Mouse (Mus musculus) adrenal gland (tissue): ENCODE measurements around the gene Alk.

Experiments used
- intact Hi-C: fragments of 180-260 bp; cut with DNase I; formaldehyde crosslinking; loops from one replicate; pipeline ENCODE4 v1.15.1; 2025

Gene Alk

GRCm38 (mm10) chr17:71980518-71981145 lies 623.8 kb downstream of the Alk start:
- intact Hi-C loops: no loop called here

- intact Hi-C loops: no loop called here
Observed at GRCm38 (mm10) chr17:71979137-71979536, 625.3 kb downstream of the Alk start.

GRCm38 (mm10) chr17:71976661-71977060 lies 627.8 kb downstream of the Alk start:
- intact Hi-C loops: no loop called here

- intact Hi-C loops: no loop called here
Observed at GRCm38 (mm10) chr17:71973704-71974103, 630.7 kb downstream of the Alk start.

- intact Hi-C loops: loop anchor here (5.0 to 10.0 kb wide), 2 partner anchors 275 to 817 kb away; no protein-coding TSS in a partner anchor
Observed at GRCm38 (mm10) chr17:71967356-71967755, 637.1 kb downstream of the Alk start.

- intact Hi-C loops: loop anchor here (5.0 to 10.0 kb wide), 2 partner anchors 276 to 819 kb away; no protein-coding TSS in a partner anchor
Observed at GRCm38 (mm10) chr17:71965733-71966606, 638.5 kb downstream of the Alk start.

- intact Hi-C loops: loop anchor here (5.0 to 10.0 kb wide), 2 partner anchors 278 to 820 kb away; no protein-coding TSS in a partner anchor
Observed at GRCm38 (mm10) chr17:71964610-71965009, 639.8 kb downstream of the Alk start.

GRCm38 (mm10) chr17:71962746-71963145 lies 641.7 kb downstream of the Alk start:
- intact Hi-C loops: loop anchor here (10.0 kb wide), 1 partner anchor 822 kb away; no protein-coding TSS in a partner anchor

GRCm38 (mm10) chr17:71955011-71955410 lies 649.4 kb downstream of the Alk start:
- intact Hi-C loops: no loop called here

GRCm38 (mm10) chr17:71954217-71954844 lies 650.1 kb downstream of the Alk start:
- intact Hi-C loops: no loop called here

- intact Hi-C loops: no loop called here
Observed at GRCm38 (mm10) chr17:71950968-71951367, 653.5 kb downstream of the Alk start.

- intact Hi-C loops: no loop called here
Observed at GRCm38 (mm10) chr17:71948687-71949086, 655.7 kb downstream of the Alk start.

GRCm38 (mm10) chr17:71947452-71947851 lies 657.0 kb downstream of the Alk start:
- intact Hi-C loops: no loop called here

GRCm38 (mm10) chr17:71944020-71944419 lies 660.4 kb downstream of the Alk start:
- intact Hi-C loops: no loop called here

GRCm38 (mm10) chr17:71942052-71942451 lies 662.4 kb downstream of the Alk start:
- intact Hi-C loops: no loop called here

GRCm38 (mm10) chr17:71941436-71941835 lies 663.0 kb downstream of the Alk start:
- intact Hi-C loops: no loop called here

- intact Hi-C loops: no loop called here
Observed at GRCm38 (mm10) chr17:71936681-71937080, 667.7 kb downstream of the Alk start.

- intact Hi-C loops: no loop called here
Observed at GRCm38 (mm10) chr17:71935837-71936236, 668.6 kb downstream of the Alk start.

- intact Hi-C loops: no loop called here
Observed at GRCm38 (mm10) chr17:71935336-71935735, 669.1 kb downstream of the Alk start.

GRCm38 (mm10) chr17:71914941-71915340 lies 689.5 kb downstream of the Alk start:
- intact Hi-C loops: no loop called here

- intact Hi-C loops: no loop called here
Observed at GRCm38 (mm10) chr17:71914541-71914940, 689.9 kb downstream of the Alk start.

GRCm38 (mm10) chr17:71913188-71913587 lies 691.2 kb downstream of the Alk start:
- intact Hi-C loops: no loop called here
